Mouse (Mus musculus) bone marrow, adult 2 months (tissue): ENCODE measurements at regions not wholly inside any gene's neighbourhood (a gene's known extent, or its start where the extent isn't known, plus 50 kb on each side); places are given as distances from the start of the nearest gene placed in this dataset.

Experiments used
- CTCF ChIP-seq: fragments of 200-500 bp; IDR thresholded peaks from 2 replicates; pipeline ENCODE4 v1.5.1; 2011; ENCODE audit warnings: low read length, control low read depth; ENCODE audit not compliant: control insufficient read depth, insufficient read depth
- POLR2A ChIP-seq: fragments of 200-500 bp; IDR thresholded peaks from 2 replicates; pipeline ENCODE4 v1.6.1; 2011; ENCODE audit warnings: low read depth, mild to moderate bottlenecking, control low read depth, low read length, borderline replicate concordance; ENCODE audit not compliant: control insufficient read depth

DNA sequence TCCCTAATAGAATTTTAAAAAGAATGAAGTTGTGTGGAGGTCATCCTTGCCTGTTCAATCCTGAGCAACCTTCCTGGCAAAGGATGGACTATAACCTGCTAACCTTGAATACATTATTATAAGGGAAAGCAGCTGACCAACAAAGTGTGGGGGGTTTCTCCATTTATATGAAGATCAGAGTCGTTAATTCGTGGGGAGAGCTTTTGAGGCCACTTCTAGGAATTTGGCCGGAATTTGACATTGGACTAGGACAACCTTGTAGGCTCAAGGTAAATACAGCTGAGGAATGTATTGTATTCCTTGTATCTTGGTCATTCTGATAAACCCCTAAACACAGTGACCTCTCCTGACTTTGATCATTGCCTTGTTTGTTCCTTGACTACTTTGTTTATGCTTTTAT lies 56.9 kb downstream of the Klf4 start:
- TF ChIP-seq CTCF (no peak), POLR2A (no peak)
